Mouse (Mus musculus): ENCODE measurements at regions not wholly inside any gene's neighbourhood (a gene's known extent, or its start where the extent isn't known, plus 50 kb on each side); places are given as distances from the start of the nearest gene placed in this dataset.
A peak's percentile ranks its signal among the peaks of the same experiment; 100 is the strongest.

DNA sequence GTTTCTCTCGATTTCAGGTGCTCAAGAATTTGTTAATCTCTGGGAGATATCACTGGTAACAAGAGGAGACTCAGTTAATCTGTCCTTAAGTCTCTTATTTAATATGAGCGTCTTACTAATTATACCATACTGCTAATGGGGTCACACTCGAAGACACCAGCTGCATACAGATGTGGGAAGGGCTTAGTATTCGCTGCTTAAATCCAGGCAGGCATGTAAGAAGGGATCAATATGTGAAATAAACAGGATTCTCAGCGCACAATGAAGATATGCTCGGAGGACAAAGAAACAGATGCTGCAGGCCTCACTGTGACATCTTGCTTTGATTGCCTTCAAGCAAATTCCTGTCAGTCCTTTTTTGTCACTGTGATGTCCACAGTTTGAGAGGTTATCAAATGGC is 108.3 kb downstream of the Zwint start:
- Histone ChIP-seq H3K36me3 (no peaks in the 10 kb centered on the region), H3K4me3 (replicated peaks) (no peak overlapping the region), H3K9ac (no peak overlapping the region), H3K4me1 (no peaks in the 10 kb centered on the region), H3K9me3 (replicated peaks) (no peaks in the 10 kb centered on the region), H3K4me2 (no peak overlapping the region), H3K27ac (no peak overlapping the region), H3K27me3 (no peaks in the 10 kb centered on the region)
- WGBS: 81% methylated on average over 6 of the region's 6 CpGs
- ATAC-seq (replicated peaks; ENCODE audit: low FRiP score): no peak

DNA sequence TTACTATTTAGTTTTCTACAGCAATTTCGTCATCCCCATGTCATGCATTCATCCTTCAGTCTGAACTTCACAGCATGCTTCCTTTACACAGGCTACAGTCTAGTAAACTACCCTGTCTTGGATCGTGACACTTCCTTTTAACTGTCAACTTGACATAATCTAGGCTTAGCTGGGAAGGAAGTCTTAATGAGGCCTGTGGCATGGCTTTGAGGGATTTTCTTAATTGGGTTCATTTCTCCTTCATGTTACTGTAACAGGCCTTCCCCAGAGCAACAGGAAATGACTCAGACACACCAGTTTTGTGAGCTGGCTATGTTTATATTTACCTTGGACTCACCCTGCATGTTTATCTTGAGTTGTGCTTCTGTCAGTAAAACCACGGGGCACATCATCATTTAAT is 123.7 kb downstream of the Zwint start:
- Histone ChIP-seq H3K27me3 (no peaks in the 10 kb centered on the region), H3K4me3 (replicated peaks) (no peak overlapping the region), H3K36me3 (no peaks in the 10 kb centered on the region), H3K4me2 (no peak overlapping the region), H3K27ac (no peak overlapping the region), H3K4me1 (no peaks in the 10 kb centered on the region), H3K9ac (no peak overlapping the region), H3K9me3 (replicated peaks) (no peaks in the 10 kb centered on the region)
- 0 out of 2 replicates have a peak, but pooled peaks have one; percentile 43 for ATAC-seq (replicated peaks; ENCODE audit: low FRiP score)
- 35% methylated on average over 3 of the region's 3 CpGs for WGBS

DNA sequence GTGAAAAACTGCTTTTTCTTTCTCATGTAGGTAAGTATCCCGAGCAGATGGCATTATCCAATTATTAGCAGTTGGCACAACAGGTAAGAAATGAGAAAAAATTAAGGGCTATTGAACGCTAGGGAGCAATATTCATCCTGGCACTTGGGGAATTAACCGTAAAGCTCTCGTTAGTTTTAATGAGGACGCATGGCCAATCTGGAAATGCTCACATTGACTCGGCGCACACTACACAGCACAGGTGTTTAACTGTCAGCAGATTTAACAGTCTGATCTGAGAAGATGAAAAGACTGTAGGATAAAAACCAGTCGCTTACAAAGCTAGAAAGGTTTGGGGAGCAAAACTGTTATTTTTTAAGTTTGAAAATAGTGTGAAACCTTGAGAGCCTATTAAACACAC is 157.0 kb downstream of the Zwint start:
- Histone ChIP-seq H3K4me3 (replicated peaks) (no peak overlapping the region), H3K4me1 (no peaks in the 10 kb centered on the region), H3K36me3 (no peaks in the 10 kb centered on the region), H3K9me3 (replicated peaks) (no peaks in the 10 kb centered on the region), H3K27ac (no peak overlapping the region), H3K27me3 (no peaks in the 10 kb centered on the region), H3K9ac (no peak overlapping the region), H3K4me2 (no peak overlapping the region)
- WGBS: 87% methylated on average over 8 of the region's 8 CpGs
- ATAC-seq (replicated peaks; ENCODE audit: low FRiP score): no peak

DNA sequence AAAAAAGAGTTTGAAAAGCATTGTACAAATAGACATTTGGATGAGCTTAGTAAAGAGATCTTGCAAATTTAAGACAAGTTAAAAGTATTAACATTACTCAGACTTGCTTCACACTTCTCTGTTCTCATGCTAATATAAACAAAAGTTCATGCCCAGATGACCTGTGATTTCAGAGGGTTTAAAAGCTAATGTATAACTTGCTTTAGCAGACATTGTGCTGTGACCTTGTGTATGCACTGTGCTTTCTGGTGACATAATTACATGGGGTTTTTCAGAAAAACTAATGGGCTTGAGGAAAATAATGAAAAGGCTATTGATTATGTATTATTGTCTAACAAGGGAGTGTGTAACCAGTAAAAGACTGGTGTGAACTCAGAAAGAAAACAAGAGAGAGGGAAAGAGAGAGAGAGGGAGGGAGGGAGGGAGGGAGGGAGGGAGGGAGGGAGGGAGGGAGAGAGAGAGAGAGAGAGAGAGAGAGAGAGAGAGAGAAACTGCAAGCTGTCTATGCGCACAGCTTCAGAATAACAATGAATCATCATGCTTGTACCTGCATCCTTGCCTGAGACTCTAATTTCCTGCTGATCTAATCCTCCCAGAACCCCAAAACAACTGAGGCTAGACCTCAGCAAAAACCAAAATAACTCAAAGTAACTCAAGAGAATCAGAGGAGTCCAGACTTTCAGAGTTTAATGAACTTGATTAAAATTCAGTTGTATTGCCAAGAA is 192.9 kb downstream of the Zwint start:
- no peak for ATAC-seq (replicated peaks; ENCODE audit: low FRiP score)
- 42% methylated on average over 1 of the region's 1 CpGs for WGBS
- Histone ChIP-seq H3K27me3 (no peaks in the 10 kb centered on the region), H3K27ac (no peak overlapping the region), H3K4me1 (no peaks in the 10 kb centered on the region), H3K9ac (no peak overlapping the region), H3K4me3 (replicated peaks) (no peak overlapping the region), H3K4me2 (no peak overlapping the region), H3K9me3 (replicated peaks) (no peaks in the 10 kb centered on the region), H3K36me3 (no peaks in the 10 kb centered on the region)

DNA sequence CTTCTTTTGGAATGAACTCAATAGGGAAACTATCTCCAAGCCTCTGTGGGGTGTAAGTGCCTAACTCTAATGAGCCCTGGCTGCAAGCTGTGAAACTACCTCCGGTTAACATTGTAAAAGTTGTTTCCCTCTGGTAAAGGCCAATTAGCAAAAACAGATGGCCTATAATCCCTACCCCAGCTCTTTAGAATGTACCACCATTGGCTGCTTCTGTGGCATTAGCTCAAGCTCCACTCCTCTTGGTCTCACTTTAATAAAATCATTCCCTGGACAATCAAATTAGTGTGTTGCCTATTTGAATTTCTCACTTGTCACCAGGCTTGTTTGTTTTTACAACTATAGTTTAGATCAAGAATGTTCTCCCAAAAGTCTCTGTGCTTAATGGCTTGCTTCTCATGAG is 213.3 kb downstream of the Zwint start:
- no peak overlapping the region for H3K9ac ChIP-seq
- H3K36me3 ChIP-seq: no peaks in the 10 kb centered on the region
- H3K4me3 ChIP-seq (replicated peaks): no peak overlapping the region
- ATAC-seq (replicated peaks; ENCODE audit: low FRiP score): no peak
- H3K27me3 ChIP-seq: no peaks in the 10 kb centered on the region
- no peaks in the 10 kb centered on the region for H3K4me1 ChIP-seq
- H3K9me3 ChIP-seq (replicated peaks): no peaks in the 10 kb centered on the region
- H3K4me2 ChIP-seq: no peak overlapping the region
- H3K27ac ChIP-seq: no peak overlapping the region
- WGBS: 3% methylated on average over 1 of the region's 1 CpGs

Measured in kidney, embryonic 15.5 days (tissue).